Mouse (Mus musculus) monocyte, adult 59 days (primary cell): ENCODE results near the gene 4931406C07Rik. TPM values are rescaled to one million over a fixed set of nuclear protein-coding genes. Genes with fewer than 3 reads are reported as not detected.

Experiments
- total RNA-seq, 2 experiments: library from RNA; stranded (reverse); gene quantifications; one replicate each; pipeline ENCODE4 v1.2.4; 2023

Gene 4931406C07Rik
- 10 to 100 TPM; 21.1 to 21.3 TPM for total RNA-seq

GRCm38 (mm10) chr9:15306398-15307119 lies at the start of gene 4931406C07Rik:
Gene 4931406C07Rik (minus strand): TSS chr9:15306448.

DNA sequence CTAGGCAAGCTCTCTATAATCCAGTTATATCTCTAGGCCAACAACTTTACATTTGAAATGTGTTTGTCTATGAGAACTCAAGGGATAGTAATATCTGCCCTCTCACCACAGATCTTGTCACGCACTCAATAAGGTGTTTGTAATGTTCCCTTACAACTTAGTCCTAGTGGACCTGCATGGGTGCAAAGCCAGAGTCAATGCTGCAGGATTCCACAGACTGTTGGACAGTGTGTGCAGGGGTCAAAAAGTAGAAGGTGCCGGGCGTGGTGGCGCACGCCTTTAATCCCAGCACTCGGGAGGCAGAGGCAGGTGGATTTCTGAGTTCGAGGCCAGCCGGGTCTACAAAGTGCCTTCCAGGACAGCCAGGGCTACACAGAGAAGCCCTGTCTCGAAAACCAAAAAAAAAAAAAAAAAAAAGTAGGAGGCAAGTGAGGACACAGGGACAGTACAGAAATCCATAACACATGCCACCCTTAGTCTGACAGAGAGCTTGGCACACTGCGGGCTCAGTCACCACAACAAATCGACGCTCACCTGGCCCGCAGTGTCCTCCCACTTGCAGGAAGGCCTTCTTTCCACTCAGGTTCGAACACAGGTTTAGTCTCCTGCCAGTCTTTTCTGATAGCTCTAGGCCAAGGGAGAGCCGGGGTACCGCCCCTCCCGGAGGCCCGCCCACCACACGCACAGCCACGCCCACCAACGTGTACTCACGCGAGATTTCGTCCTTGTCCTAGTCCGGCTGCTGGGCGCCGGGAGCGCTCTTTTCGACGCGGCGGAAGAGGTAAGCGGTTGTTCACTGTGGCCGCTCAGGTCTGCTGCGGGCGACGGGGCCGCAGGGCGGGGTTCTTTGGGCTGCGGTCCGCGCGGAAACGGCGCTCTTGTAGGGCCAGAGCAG lies 498 bp downstream of the 4931406C07Rik start, which contains the start of gene Taf1d:
Gene Taf1d, plus strand, starts transcription at position 712 of the 895 bp plus-strand sequence.

DNA sequence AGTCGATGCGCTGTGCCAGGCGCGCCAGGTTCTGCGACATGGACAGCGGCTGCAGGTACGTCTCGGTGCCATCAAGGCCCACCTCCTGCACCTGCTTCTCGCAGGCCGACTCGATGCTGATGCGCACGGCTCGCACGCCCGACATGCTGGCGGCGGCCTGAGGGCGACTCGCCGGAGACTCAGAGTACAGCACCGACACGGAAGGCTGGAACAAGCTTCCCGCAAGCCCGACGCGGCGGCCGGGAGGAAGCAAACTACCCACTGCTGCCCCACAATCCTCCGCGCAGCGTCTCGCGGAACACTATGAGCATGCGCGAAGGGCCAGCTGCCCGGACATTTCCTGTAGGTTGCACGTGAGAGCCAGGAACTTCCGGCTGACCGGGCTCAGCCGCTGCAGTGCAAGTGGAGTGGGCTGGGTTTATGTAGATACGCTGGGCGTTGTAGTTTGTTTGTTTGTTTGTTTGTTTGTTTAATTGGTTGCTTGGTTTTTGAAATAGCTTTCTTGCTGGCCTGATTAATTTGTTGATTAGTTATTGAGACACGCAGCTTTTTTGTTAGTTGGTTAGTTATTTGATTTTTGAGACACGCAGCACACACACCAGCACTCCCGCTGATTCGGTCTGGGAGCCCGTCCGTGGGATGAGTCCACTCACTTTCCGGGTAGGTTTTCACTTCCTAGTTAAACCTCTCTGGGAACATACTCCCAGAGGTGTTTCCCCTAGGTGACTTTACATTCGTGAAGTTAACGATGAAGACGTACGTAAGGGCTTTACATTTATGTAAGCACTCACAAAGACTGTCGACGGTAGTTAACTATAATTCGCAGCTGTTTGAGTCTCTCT lies 26.4 kb downstream of the 4931406C07Rik start, which contains the start of gene Med17:
Gene Med17, minus strand, starts transcription at position 283 of the 842 bp plus-strand sequence.

GRCm38 (mm10) chr9:15239042-15239925 lies 67.0 kb downstream of the 4931406C07Rik start, which contains the start of gene Vstm5:
Gene Vstm5 (plus strand): TSS chr9:15239045.

Other genes starting within 250 kb of the 4931406C07Rik start
- gene Hephl1, start 194.3 kb downstream of the 4931406C07Rik start, total RNA-seq, result not detected
- not detected for gene Vstm5, start 67.4 kb downstream of the 4931406C07Rik start, total RNA-seq
- 10 to 100 TPM; 27.9 to 45.9 TPM for gene Med17, start 26.5 kb downstream of the 4931406C07Rik start, total RNA-seq
- gene Taf1d, start 234 bp downstream of the 4931406C07Rik start, total RNA-seq, result 100 to 1,000 TPM; 578 to 633 TPM
- gene Cep295, start 51.3 kb upstream of the 4931406C07Rik start, total RNA-seq, result 10 to 100 TPM; 19.3 to 19.7 TPM
- gene Smco4, start 187.0 kb upstream of the 4931406C07Rik start, total RNA-seq, result 1 to 10 TPM; 3.2 to 4.0 TPM